Mouse (Mus musculus): ENCODE data around the gene Btf3.

The Btf3 gene

DNA sequence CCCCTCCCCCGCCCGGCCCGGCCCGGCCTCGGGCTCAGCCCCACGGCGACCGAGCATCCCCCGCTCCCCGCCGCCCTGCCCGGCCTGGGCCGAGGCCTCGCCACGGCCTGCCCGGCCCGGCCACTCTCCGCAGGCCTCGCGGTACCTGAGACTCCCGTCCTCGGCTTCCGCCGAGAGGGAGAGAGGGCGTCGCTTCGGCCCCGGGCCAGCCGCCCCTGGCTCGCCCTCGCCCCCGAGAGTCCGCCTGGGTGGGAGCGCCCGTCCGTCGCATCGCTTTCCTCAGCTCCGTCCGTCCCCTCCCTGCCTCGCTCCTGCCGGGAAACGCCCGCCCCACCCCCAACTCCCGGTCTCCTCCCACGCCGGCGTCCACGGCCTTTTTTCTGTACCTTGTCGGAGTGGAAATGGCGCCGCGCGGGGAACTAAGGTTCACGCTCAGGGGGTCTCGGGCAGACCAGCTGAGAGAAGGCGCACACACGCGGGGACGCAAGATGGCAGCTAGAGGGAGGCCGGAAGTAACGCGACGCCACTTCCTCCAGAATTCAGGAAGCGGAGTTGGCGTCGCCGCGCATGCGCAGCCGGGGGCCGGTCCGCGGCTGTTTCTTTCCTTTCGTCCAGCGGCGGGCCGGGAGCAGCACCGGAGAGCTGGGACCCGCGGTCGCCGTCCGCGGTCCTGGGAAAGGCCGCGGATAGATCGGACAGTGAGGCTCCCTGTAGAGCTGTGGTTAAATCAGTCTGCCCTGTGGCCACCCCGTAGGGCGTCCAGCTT lies at the start of gene Btf3:
TSS of gene Btf3 (minus strand) at position 527 of the 766 bp plus-strand sequence.
- peak; percentile 86 for DNase-seq (ENCODE audit: low spot score)

DNA sequence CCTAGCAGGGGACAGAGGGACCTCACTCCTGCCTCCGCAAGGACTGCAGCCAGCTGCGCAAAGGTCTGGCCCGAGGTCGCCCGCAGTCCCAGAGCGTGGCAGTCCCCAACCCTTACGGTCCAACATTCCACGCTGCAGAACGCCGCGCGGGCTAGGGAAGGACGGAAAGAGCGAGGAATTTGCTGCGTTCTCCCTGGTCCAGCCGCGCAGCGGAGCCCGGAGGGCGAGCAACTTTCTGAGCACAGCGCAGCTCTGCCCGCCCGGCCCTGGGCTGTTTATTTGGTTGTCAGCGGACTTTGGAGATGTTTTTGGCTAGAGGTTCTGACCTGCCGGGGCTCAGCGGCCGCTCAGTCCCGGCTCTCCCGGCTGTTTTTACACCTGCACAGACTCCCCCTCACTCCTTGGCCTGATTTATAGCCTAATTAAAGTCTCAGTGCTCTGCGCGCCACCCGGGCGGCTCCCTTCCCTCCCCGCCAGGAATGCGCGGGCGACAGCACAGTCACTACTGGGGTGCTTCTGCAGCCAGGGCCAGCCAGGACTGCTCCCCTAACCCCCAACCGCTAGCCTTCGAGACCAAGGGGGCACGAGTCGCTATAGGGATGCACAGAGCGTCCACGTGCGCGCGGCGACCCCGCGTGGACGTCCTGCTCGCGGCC lies 49.1 kb upstream of the Btf3 start:
- no peak for DNase-seq (ENCODE audit: low spot score)

DNA sequence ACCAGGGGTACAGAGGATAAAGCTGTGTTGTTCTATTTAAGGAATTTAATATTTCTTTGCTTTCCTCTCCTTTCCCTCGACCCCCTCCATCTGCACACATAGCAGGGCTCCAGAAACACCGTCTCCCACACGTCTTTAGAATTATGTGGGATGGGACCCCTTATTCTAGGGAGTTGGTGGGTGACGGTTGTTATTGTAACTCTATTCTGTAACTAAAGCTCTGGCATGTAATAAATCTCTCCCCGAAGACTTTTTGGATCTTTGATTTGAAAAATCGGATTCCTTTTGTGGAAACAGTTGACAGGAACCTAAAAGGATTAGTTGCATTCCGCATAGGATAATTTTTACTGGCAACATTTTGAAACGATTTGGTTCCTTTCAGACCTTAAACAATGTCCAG lies 48.3 kb upstream of the Btf3 start:
- no peak for DNase-seq (ENCODE audit: low spot score)

DNA sequence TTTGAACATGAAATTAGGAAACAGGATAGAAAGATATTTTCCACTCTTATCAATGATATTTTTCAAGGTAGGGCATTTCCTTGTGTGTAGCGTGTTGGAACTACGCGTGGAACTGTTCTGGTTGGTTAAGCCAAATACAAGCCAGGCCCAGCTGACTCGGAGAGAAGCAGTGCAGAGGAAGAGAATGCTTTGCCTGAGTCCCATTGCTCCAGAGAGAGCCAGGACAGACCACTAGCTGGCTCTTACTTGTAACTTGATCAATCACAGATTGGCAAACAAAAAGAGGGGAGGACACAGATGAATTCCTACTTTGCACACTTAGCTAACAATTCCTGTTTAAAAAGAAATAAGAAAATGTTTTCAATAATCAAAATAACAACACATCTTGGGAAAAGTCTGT lies 46.2 kb upstream of the Btf3 start:
- DNase-seq (ENCODE audit: low spot score): no peak

DNA sequence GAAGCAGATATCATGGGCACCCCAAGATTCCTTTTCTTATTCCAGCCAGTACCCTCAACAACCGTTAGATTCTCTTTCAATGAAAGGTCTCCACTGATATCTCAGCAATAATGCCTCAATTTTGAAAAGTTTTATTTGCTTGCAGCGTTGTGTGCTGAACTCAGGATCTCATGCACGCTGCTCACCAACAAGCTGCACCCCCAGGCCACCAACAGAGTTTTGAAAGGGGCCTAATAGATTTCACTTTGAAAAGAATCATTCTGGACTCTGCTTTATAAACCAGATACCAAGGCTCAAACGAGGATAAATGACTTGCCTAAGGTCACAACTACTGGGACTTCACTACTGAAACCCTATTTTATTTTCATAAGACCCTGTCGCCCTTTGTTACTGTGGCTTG lies 44.4 kb upstream of the Btf3 start:
- no peak for DNase-seq (ENCODE audit: low spot score)

DNA sequence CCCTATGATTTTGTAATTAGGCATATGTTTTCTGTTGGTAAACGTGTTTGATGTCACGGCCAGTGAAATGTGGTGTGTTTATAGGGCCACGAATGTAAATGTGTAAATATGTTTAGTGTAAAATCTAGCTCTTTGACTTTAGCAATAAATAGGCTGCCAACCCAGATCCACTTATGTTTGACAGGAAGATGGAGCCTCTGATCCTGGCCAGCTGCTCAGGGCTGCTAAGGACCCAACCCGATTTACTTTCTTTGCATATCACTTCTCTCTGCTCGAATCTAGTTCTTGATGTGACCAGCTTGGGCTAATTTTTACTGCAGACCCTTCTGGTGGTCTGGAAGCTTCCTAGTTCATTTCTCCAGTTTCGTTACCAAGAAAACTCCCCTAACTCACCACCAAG lies 43.6 kb upstream of the Btf3 start:
- no peak for DNase-seq (ENCODE audit: low spot score)

DNA sequence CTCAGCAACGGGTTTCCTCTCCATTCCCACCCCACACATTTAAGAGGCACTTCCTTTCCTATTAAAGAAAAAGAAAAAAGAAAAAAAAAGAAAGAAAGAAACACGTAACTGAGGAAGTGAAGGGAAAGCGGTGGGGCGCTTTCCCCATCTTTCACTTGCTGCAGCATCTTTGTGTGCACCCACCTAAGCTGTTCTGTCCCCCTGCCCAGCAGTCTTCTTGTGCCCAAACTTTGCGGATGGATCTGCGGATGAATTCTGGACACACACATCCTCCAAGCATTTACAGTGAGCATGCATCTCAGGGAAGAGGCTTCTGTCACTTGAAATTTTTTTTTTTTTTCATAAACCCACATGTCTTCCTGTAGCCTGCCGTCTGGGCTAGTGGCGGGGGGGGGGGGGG lies 42.5 kb upstream of the Btf3 start:
- DNase-seq (ENCODE audit: low spot score): no peak

GRCm38 (mm10) chr13:98358424-98359181 lies 41.8 kb upstream of the Btf3 start:
- no peak for DNase-seq (ENCODE audit: low spot score)

- no peak for DNase-seq (ENCODE audit: low spot score)
These were observed 40.9 kb upstream of the Btf3 start for GRCm38 (mm10) chr13:98357433-98358423.

GRCm38 (mm10) chr13:98356973-98357425 lies 40.2 kb upstream of the Btf3 start:
- DNase-seq (ENCODE audit: low spot score): no peak

DNA sequence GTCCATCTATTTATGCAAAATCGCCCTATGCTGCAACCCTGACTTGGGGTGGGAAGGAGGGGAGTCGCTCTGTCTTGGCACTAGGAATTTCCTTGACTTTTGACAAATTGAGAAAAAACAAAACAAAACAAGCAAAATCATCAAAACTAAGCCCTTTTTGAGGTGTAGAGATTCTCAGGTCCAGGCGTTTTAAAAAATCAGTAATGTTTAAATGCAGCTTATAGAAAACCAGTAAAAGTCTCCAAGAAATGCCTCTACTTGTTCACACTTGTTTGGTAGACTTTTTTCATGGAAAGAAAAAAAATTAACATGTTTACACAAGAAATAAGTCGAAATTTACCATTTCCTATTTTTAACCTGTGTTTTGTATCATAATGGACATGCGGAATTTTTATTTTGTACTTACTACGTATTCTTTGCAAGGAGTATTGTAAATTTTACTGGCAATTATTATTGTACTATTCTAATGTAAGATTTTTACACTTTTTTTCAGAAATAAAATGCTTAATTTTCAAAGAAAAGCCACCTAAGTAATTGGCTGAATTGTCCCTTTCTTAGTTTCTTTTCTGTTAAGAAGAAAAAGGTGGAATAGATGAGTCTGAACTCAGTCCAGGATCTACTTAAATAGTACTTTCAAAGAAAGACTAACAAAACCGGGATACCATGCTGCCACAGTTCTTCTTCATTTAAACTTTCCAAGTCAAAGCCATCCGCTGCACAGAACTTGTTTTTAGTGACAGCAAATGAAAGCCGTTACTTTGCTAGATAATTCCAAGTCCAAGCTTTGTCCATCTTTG lies 39.6 kb upstream of the Btf3 start:
- no peak for DNase-seq (ENCODE audit: low spot score)

DNA sequence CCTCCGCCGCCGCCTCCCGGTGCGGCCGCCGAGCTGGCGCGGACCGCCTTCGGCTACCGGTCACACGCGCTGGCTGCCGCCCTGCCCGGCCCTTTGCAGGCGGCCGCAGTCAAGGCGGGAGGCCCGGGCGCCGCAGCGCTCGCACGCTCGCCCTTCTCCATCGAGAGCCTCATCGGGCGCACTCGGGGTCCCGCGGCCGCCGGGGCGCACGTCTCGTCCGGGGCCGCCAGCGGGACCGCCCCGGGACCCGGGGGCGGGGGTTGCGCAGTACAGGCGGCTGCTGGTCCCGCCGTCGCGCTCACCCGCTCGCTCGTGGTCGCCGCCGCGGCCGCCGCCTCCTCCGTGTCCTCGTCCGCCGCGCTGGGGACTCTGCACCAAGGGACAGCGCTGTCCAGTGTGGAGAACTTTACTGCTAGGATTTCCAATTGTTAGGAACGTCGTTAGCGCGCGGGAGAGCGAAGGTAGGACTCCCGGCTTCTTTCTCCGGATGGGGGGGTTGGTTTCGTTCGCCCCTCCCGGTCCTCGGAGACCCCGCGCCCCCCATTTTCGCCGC lies 38.8 kb upstream of the Btf3 start:
- peak; percentile 19 for DNase-seq (ENCODE audit: low spot score)

GRCm38 (mm10) chr13:98354871-98355558 lies 38.2 kb upstream of the Btf3 start:
- DNase-seq (ENCODE audit: low spot score): peak; percentile 13

DNA sequence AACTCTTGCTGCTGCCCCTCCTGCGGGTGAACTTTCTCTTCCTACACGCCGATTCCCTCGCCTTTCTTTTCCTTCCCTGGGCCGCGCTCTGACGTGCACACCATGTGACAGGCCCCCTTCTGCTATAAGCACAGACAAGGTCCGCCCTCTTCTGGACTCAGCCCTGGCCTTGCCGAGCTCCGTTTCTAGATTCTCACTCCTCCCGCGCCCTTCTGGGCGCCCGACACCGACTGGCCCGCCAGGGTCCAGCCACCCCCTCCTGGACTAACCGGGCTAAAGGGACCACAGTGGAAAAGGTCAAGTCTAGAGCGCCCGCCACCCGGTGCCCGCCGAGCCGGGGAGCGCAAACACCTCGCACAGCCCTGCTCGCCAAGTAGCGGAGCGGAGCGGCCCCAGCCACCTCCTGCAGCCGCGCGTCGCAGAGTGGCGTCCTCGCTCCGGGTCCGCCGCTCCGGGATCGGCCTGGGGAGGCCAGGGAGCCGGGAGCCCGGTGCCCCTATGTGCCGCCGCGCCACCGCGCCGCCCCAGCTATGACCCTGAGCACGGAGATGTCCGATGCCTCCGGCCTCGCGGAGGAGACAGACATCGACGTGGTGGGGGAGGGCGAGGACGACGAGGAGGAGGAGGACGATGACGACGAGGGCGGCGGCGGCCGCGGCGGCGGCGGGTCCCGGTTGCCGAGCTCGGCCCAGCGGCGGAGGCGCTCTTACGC lies 37.4 kb upstream of the Btf3 start, which contains the start of gene Foxd1:
TSS of gene Foxd1 (plus strand) at position 153 of the 712 bp plus-strand sequence.
- DNase-seq (ENCODE audit: low spot score): peak; percentile 16

- no peak for DNase-seq (ENCODE audit: low spot score)
These were observed 36.9 kb upstream of the Btf3 start for GRCm38 (mm10) chr13:98353709-98354089.

DNA sequence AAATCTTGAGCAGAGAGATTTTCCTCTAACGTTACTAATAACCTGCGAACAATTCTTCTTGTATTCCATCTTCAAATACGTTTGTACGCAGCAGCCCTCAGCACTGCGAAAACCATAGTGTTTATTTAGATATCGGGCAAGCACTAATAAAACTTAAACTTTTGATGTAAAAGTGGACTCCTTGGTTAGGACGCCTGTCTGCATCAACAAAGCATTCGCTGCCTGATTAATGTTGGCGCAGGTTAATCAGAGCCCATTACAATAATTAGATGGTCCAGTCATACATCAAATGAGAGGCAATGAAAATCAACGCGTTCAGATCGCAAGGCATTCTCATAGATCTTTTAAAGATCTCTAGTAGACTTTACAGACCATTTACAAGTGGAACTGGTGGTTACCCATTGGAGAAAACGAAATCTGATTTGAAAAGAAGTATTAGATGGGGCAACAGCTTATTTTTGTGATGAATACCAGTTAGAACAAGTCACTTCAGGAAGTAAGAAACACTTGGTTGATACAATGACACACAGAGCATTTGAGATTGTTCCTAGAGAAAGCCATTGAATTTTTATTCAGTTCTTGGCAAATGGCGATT lies 35.7 kb upstream of the Btf3 start:
- DNase-seq (ENCODE audit: low spot score): no peak

DNA sequence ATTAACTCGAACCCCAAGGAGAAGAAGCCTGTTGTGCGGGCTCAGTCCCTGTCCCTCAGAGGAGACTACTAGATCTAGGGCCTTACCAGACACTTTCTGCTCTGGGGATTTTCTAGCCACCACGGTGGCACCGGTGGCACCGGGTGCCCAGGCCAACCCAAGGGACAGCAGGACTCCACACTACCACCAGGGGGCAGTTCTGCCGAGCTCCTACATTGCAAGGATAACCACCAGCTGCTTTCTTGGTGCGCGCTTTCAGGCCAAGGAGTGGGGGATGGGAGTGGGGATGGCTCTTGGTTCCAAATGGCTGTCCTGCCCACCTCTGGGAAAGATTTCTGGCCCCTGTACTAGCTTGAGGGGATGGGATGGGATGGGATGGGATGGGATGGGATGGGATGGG lies 34.7 kb upstream of the Btf3 start:
- DNase-seq (ENCODE audit: low spot score): peak; percentile 31

DNA sequence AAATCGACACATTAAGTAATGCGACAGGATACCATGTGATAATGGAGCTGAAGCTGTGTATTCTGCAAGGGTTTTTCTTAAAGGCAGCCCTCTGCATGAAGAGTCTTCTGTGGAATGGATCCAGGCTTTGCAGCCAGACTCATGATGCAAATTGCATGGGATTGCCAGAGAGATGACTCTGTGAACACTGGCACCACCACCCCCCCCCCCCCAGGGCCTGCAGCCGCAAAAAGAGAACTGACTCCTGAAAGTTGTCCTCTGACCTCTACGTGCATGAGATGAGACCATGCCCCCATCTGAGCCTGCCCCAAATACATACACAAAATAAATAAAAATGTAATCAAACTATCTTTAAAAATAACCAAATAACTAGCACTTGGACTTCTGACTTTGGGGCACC lies 32.7 kb upstream of the Btf3 start:
- DNase-seq (ENCODE audit: low spot score): no peak

DNA sequence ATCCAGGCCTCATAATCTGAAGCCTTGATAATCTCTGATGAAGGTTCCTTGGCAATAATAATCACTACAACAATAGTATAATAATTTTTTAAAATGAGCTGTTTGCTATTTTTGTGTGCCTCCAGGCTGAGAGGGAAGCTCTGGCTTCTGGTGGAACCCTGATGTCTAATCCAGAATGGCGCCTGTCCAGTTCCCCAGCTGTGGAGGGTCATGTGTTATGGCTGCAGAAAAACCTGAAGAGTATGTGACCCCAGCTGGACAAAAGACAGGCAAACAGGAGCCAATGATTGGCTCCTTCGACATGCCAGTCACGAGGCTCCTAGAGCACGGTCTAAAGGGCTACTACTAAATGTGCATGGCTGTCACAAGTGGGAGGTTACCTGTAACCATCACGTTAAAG lies 23.7 kb upstream of the Btf3 start:
- DNase-seq (ENCODE audit: low spot score): no peak

All from ovary, postnatal 14 days (tissue).